Mouse (Mus musculus): Measurements from ENCODE around the gene Med27. TPM values are rescaled to one million over a fixed set of nuclear protein-coding genes. Genes with fewer than 3 reads are reported as not detected.

The Med27 gene
- total RNA-seq, 4 experiments from 2014 or later: 37.8 to 44.4 (median 40.5) TPM

DNA sequence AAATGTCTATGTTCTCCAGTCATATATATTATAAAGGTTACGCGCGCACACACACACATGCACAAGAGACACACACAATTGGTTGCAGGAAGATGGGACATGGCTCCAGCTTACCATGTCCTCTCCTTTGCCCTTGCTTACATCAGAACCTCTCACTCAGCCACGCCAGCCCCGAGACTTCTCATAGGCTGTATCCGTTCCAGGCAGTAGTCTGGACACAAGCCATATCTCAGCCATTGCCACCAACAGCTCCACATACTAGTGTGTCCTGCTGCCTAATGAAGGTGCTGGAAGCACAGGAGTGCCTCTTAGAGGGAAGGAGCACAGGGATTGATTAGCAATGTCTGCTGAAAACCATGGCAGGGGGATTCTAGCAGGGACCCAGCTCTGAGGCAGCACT lies 211.9 kb downstream of the Med27 start:
- no peak for DNase-seq (ENCODE audit: low spot score in 2 of 2)

DNA sequence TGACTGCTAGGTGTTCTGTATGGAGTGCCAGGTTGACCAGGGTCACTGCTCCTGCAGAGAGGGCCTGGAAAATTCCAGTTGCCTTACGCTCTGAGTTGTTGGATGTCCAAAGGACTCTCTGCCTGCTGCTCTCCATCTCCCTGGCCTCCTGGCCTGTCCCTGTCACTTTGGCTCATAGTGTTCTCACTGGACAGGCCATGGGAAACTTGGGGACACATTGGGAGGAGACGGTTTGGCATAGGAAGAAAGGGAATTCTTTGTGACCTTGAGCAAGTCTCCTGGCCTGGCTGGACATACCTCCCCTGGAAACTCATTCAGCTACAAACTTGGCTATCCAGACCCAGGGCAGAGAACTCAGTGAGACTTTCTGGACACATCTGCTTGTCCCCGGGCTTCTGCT lies 213.3 kb downstream of the Med27 start:
- no peak for DNase-seq (ENCODE audit: low spot score in 2 of 2)

DNA sequence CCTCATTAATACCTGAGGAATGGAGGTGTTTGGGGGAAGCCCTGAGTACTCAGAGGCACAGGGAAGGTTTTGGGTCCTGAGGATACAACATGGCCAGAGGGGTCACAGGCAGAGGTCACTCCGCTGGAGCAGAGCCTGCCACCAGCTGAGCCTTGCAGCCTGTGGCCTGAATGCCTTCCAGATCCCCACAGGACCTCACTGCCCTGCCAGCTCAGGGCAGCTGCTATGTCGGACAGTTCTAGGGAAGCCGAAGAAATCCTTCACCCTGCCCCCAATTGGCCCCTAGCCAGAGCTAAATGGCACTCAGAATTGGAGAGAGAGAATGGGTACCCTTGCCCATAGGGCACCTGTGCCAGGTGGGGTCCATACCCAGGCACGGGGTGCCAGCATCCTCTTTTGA lies 214.8 kb downstream of the Med27 start:
- DNase-seq (ENCODE audit: low spot score in 2 of 2): no peak

DNA sequence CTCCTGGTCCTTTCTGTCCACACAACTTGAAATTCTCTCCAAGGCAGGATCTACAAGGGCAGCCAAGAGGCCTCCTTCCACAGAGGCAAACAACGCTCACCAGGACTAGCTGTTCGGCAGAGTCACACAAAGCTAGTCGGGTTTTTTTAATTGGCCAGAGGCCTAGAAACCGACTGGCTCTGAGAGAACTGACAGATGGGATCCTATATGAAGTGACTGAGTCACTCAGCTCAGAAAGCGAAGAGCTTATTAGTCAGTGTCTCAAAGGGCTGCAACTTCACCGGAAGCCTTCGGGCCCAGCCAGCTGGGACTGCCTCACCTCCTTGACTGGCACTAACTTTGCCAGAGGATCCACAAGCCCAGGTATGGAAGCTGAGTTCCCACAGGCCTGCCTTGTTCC lies 217.4 kb downstream of the Med27 start:
- DNase-seq (ENCODE audit: low spot score in 2 of 2): peak in 1 of 2 experiments; percentile 84

DNA sequence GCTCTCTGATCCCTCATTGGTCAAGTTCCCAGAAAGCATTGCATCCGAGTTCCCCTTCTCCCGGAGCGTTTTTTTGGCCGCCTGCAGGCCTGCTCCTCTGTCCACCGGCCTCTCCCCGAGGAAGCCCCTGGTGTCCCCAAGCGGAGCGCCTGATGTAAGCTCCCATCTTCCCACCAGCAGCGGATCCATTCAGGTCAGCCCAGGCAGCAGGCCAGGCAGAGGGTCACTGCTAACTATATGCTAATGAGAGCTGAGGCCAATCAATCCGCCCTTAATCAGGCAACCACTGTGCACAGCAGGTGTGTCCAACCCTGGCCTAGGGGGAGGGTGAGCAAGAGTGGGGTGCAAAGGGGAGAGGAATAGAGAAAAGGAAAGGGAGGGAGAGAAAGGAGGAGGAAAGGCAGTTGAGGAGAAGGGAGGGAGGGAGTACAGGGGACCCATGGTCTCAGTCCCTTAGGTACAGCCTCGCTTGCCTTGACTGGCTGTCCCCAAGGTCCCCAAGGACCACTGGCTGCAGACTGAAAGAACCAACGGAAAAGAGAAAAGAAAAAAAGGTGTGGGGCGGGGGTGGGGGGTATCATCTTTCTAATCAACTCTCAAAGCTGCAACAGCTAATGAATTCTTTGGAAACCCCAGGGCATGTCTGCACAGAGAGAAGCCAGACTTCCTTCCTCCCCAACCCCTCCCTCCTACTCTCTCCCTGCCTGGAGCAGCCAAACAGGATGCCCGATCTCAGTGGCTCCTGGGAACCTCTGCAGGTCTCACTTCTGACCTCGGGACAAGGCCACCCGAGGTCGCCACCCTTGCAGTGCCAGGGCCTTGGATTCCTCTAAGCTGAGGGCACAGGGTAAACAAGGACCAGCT lies 219.2 kb downstream of the Med27 start:
- DNase-seq (ENCODE audit: low spot score in 2 of 2): no peak

DNA sequence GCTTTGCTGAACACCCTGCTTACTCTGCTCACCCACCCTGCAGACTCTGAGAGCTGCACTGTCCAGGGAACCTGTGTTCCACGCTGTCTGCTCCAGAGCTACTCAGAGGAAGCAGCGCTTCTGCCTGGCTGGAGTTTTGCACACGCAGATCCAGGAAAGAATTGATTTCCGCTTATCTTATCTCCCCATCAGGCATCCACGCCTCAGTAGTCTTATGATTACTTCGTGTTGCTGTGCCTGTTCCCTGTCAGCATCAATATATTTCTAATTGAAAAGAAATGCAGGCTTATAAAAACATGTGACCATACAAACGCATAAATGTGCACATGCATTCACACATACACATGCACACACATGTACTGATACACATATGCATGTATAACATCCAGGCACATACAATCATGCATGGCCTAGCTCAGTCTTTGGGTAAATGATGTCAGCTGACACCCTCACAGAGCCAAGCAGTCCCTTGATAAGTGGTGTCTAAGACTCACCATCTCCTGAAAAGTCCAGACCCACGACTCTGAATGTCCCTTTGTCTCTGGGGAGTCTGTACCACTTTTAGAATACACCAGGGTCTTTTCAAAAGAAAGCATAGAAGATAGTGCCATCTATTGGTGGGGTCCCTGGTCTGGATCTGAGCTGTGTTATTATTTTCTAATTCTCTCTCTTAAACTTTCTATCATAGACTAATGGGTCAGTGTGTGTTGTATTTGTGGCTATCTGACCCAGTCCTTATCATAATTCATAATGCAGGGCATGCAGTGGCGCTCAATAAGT lies 225.5 kb downstream of the Med27 start:
- DNase-seq (ENCODE audit: low spot score in 2 of 2): no peak

DNA sequence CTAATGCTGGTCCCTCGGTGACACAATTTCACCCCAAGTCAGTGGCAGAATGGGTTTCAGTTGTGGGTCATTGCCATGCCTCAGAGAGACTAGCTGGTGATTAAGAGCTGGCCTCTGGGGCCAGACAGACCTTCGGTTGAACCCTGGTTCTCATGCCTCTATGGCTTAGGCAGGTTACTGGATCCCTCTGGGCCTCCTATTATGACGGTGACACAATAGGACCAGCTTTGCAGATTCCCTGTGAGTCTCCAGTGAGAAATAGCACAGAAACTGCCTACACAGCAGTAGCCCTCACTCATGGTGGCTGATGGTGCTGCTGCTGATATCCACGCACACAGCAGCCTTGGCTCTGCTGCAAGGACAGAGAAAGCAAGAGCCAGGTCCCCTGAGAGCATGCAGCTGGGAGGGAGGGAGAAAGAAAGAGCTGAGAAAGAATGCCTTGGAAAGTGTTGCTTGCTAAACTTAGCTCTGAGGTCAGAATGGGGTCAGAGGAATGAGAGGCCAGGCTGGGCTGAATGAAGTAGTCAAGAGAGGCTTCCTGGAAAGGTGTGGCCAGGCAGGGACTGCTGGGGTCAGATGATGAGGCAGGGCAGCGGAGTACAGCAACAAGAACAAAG lies 226.3 kb downstream of the Med27 start:
- no peak for DNase-seq (ENCODE audit: low spot score in 2 of 2)

DNA sequence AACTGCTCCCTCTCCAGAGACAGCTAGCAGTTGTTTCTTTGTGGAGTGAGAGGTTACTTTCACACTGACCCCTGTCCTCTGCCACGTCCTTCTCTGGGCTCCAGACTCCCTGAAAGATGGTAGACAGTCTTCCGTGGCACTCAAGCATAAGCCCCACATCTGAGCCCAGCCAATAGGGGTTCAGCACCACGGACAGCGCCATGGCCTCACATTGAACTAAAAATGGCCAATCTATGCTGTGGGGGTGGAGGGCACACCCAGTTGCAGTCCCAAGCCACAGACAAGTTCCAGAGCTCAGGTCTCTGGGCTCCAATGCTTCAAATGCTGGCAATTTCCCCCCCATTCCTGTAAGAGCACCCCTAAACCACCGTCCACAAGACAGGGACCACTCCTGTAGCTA lies 227.0 kb downstream of the Med27 start:
- DNase-seq (ENCODE audit: low spot score in 2 of 2): no peak

DNA sequence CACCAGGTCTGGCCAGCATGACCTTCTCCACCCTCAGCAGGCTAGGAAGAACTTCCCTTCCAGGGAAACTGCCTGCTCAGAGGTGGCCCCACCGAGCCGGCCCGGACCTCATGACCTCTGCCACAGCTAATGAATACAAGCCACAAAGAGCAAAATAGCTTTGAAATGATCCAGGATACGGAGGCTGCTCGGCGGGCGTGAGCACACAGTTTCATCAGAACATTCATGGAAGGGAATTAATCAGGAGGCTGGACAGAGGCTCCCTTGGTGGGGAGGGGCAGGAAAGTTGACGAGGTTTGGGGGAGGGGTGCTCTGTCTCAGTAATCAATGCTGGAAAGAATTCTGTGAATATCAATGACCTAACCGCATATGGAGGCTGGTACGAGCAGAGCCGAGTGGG lies 227.6 kb downstream of the Med27 start:
- DNase-seq (ENCODE audit: low spot score in 2 of 2): no peak

Small RNA genes lying within 50 kb of the gene (microRNA-seq; reads per million reads assigned to microRNA genes)
- 0 reads per million in 2 experiments for gene Mir133c

Other genes starting within 250 kb of the Med27 start
- 10 to 100 TPM; 35.8 to 58.6 (median 48.4) TPM for gene Setx, start 222.6 kb upstream of the Med27 start, total RNA-seq (2022)
- 10 to 100 TPM; 71.9 to 82.7 (median 78.9) TPM for gene Ntng2, start 93.8 kb upstream of the Med27 start, total RNA-seq (2022)